Mouse (Mus musculus) liver, embryonic 11.5 days (tissue): ENCODE measurements around the gene Nfe2l1. TPM values are rescaled to one million over a fixed set of nuclear protein-coding genes. Genes with fewer than 3 reads are reported as not detected.
"Not testable (repeated sequence)": the region's sequence is repeated elsewhere in the genome, so short reads cannot be mapped to it uniquely, and the experiment has no call there.

ENCODE experiments used
- ATAC-seq: fragments of 200-750 bp; cut with Nextera tagmentation; replicated peaks from 2 replicates; pipeline ENCODE4 v1.8.0; 2017; ENCODE audit warnings: moderate number of reproducible peaks, mild to moderate bottlenecking, moderate TSS enrichment, moderate library complexity; ENCODE audit not compliant: low FRiP score
- DNase-seq: peaks from one replicate; pipeline ENCODE4 v3.0.0-alpha.2; 2017; ENCODE audit warnings: low spot score
- H3K27ac ChIP-seq: fragments of 300-500 bp; sonication (generic); 2 replicates; pipeline ENCODE4 v1.5.1; 2014; ENCODE audit warnings: mild to moderate bottlenecking, low read depth, low read length, control low read depth
- H3K27me3 ChIP-seq: fragments of 300-500 bp; sonication (generic); replicated peaks from 2 replicates; pipeline ENCODE4 v1.6.1; 2014; ENCODE audit warnings: low read length, mixed read lengths; ENCODE audit not compliant: control insufficient read depth, insufficient read depth
- H3K36me3 ChIP-seq: fragments of 300-500 bp; sonication (generic); 2 replicates; pipeline ENCODE4 v1.6.1; 2014; ENCODE audit warnings: mild to moderate bottlenecking, low read length, moderate library complexity, mixed read lengths; ENCODE audit not compliant: control insufficient read depth, insufficient read depth
- H3K4me1 ChIP-seq: fragments of 300-500 bp; sonication (generic); replicated peaks from 2 replicates; pipeline ENCODE4 v1.6.1; 2014; ENCODE audit warnings: low read length, mixed read lengths; ENCODE audit not compliant: control insufficient read depth, insufficient read depth
- H3K4me2 ChIP-seq: fragments of 300-500 bp; sonication (generic); 2 replicates; pipeline ENCODE4 v1.6.1; 2014; ENCODE audit warnings: mild to moderate bottlenecking, control low read depth, moderate library complexity
- H3K4me3 ChIP-seq: fragments of 300-500 bp; sonication (generic); 2 replicates; pipeline ENCODE4 v1.5.1; 2014; ENCODE audit warnings: low read depth, low read length, control low read depth
- H3K9ac ChIP-seq: fragments of 300-500 bp; sonication (generic); 2 replicates; pipeline ENCODE4 v1.6.1; 2014; ENCODE audit warnings: low read depth, low read length, control low read depth
- H3K9me3 ChIP-seq: fragments of 300-500 bp; sonication (generic); 2 replicates; pipeline ENCODE4 v1.6.1; 2016; ENCODE audit warnings: low read length, inconsistent platforms, mixed read lengths; ENCODE audit not compliant: control insufficient read depth
- WGBS: fragments of 180-500 bp; shearing (Covaris S2); extraction: QIAGEN DNeasy Blood & Tissue Kit; methylation state at CpG from one replicate; pipeline ENCODE4 v1.1.7; 2014; 5-methylcytosine and 5-hydroxymethylcytosine counted together
- polyA plus RNA-seq: library from polyadenylated mRNA; unstranded; fragments of >200 nt; fragmentation: Nextera tagmentation; extraction: Ambion mirVana; gene quantifications from 2 replicates; pipeline ENCODE4 v1.2.1, GENCODE M21; 2014

Nfe2l1 gene
- polyA plus RNA-seq, 1 experiment from 2014 or later, result 27.6 TPM

GRCm38 (mm10) chr11:96788871-96789795 lies 40.6 kb downstream of the Nfe2l1 start, which contains the start of gene Cbx1:
Cbx1 (plus strand) TSS chr11:96789127.
- peak within 1 kb of the TSS; percentile 95 for H3K4me2 ChIP-seq
- under 1% methylated on average over 92 of the region's 93 CpGs for WGBS
- H3K9ac ChIP-seq, result peak within 1 kb of the TSS; percentile 80
- ATAC-seq (peak; percentile 97), DNase-seq (peak; percentile 88)
- H3K9me3 ChIP-seq, result no peaks in the 10 kb centered on the region
- peaks cover 15% of the 10 kb centered on the region for H3K4me1 ChIP-seq
- H3K27me3 ChIP-seq, result no peaks in the 10 kb centered on the region
- no peaks in the 10 kb centered on the region for H3K36me3 ChIP-seq
- peak within 1 kb of the TSS; percentile 84 for H3K27ac ChIP-seq
- peak within 1 kb of the TSS; percentile 75 for H3K4me3 ChIP-seq

GRCm38 (mm10) chr11:96786731-96787450 lies 42.9 kb downstream of the Nfe2l1 start:
- no peak overlapping the region for H3K9ac ChIP-seq

DNA sequence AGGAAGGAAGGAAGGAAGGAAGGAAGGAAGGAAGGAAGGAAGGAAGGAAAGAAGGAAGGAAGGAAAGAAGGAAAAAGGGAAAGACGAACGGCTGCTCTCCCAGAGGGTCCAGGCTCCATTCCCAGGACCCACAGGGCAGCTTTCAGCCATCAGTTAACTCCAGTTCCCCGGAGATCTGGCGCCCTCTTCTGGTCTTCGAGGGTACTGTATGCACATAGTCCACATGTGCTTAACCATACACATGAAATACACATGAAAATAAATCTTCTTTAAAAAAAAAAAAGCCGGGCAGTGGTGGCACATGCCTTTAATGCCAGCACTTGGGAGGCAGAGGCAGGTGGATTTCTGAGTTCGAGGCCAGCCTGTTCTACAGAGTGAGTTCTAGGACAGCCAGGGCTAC lies 44.9 kb downstream of the Nfe2l1 start:
- 14% methylated on average over 7 of the region's 7 CpGs for WGBS
- peak; percentile 64 for DNase-seq
- not testable (repeated sequence) for H3K9me3 ChIP-seq

More at GRCm38 (mm10) chr11:96786731-96787450, 42.9 kb downstream of the Nfe2l1 start:
- WGBS, result 53% methylated on average over 9 of the region's 9 CpGs
- DNase-seq (no peak), ATAC-seq (no peak)
- Histone ChIP-seq H3K4me2 (no peak overlapping the region), H3K27me3 (no peaks in the 10 kb centered on the region), H3K36me3 (no peaks in the 10 kb centered on the region), H3K4me3 (no peak overlapping the region), H3K9me3 (no peaks in the 10 kb centered on the region), H3K4me1 (peaks cover 10% of the 10 kb centered on the region), H3K27ac (no peak overlapping the region)

GRCm38 (mm10) chr11:96781425-96781824 lies 48.3 kb downstream of the Nfe2l1 start:
- Histone ChIP-seq H3K9me3 (no peaks in the 10 kb centered on the region), H3K36me3 (no peaks in the 10 kb centered on the region), H3K4me2 (no peak overlapping the region), H3K4me1 (peaks cover 5% of the 10 kb centered on the region; the same call in 1 of the 2 replicates), H3K9ac (no peak overlapping the region), H3K27me3 (no peaks in the 10 kb centered on the region), H3K4me3 (no peak overlapping the region), H3K27ac (no peak overlapping the region)
- WGBS, result 56% methylated on average over 2 of the region's 2 CpGs
- ATAC-seq (no peak), DNase-seq (no peak)

More for the DNA sequence above, 44.9 kb downstream of the Nfe2l1 start:
- H3K27me3 ChIP-seq, ATAC-seq, H3K4me1 ChIP-seq, H3K4me3 ChIP-seq, H3K27ac ChIP-seq, H3K4me2 ChIP-seq, H3K9ac ChIP-seq, H3K36me3 ChIP-seq: not testable (repeated sequence)

- no peak overlapping the region for H3K4me3 ChIP-seq
- 73% methylated on average over 5 of the region's 5 CpGs for WGBS
Measured at GRCm38 (mm10) chr11:96780306-96780705, 49.5 kb downstream of the Nfe2l1 start.

GRCm38 (mm10) chr11:96778061-96778627 lies 51.6 kb downstream of the Nfe2l1 start:
- DNase-seq, H3K4me1 ChIP-seq, ATAC-seq, H3K36me3 ChIP-seq, H3K9me3 ChIP-seq, H3K27me3 ChIP-seq: not testable (repeated sequence)
- Histone ChIP-seq H3K9ac (peak overlapping the region; percentile 55), H3K4me2 (peak overlapping the region; percentile 89), H3K4me3 (peak overlapping the region; percentile 82), H3K27ac (peak overlapping the region; percentile 6; the same call in 1 of the 2 replicates)
- WGBS, result 64% methylated on average over 10 of the region's 10 CpGs

More at GRCm38 (mm10) chr11:96780306-96780705, 49.5 kb downstream of the Nfe2l1 start:
- H3K4me2 ChIP-seq, result no peak overlapping the region
- H3K9ac ChIP-seq, result no peak overlapping the region
- no peaks in the 10 kb centered on the region for H3K9me3 ChIP-seq
- DNase-seq, result no peak
- H3K27me3 ChIP-seq, result no peaks in the 10 kb centered on the region
- H3K27ac ChIP-seq, result no peak overlapping the region
- no peaks in the 10 kb centered on the region for H3K36me3 ChIP-seq
- H3K4me1 ChIP-seq, result peaks cover 7% of the 10 kb centered on the region; the same call in 1 of the 2 replicates
- ATAC-seq, result no peak

DNA sequence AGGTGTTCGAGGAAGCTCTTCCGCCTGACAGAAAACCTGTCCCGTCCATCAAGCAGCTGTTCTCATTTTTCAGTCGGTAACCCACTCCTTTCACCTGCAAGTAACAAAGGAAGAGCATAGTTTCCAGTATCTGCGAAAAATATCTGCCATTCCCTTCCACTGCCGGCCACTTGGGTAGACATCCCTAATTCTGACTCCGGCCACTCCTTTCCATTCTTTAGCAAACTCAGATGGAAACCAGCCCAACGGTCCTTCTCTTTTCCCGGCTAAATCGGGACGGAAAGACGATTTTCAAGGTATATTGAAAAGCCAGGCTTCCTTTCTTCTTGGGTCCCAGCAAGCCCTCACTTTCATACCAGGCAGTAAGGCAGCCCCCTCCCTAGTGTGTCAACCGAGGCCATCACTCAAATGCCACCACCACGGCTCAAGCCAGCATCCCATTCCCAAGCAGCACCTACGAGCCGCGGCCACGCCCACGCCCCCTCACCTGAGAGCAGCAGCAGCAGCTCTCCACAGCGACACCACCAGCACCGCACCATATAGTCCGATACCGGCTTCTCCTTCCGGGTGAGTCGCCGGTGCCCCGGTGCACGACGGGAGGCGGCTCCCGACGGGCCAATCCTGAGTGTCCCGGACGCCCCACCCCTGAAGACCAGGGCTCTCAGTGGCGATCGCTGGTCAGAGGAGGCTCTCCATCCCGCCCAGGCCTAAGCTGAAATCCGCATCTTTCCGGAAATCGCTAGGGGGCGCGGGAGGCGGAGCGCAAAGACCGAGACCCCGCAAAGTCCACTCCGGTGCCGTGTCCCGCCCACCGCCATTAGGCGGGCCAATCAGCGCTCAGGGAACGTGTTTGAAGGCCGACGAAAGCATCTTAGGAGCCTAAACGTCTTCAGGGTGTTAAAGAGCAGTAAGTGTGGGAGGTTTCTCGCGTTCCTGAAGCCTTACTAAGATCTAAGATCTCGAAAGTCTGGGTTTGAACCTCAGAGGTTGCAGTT lies 52.5 kb downstream of the Nfe2l1 start, which contains the start of gene Snx11:
Snx11 (minus strand) TSS at position 592 of the 995 bp plus-strand sequence.
- peak within 1 kb of the TSS; percentile 55 for H3K9ac ChIP-seq
- H3K27ac ChIP-seq, result peak within 1 kb of the TSS; percentile 54
- peak within 1 kb of the TSS; percentile 82 for H3K4me3 ChIP-seq
- H3K36me3 ChIP-seq, result no peaks in the 10 kb centered on the region
- H3K4me2 ChIP-seq, result peak within 1 kb of the TSS; percentile 89
- no peaks in the 10 kb centered on the region for H3K9me3 ChIP-seq
- ATAC-seq, result peak; percentile 100
- DNase-seq, result peak; percentile 98
- H3K4me1 ChIP-seq, result peaks cover 7% of the 10 kb centered on the region; the same call in 1 of the 2 replicates
- H3K27me3 ChIP-seq, result no peaks in the 10 kb centered on the region
- WGBS, result 1% methylated on average over 59 of the region's 59 CpGs
